Mouse (Mus musculus): ENCODE data around the gene Nfe2.

- no peak for TF ChIP-seq CTCF (IDR thresholded peaks at IDR 0.05; ENCODE audit: borderline replicate concordance, insufficient read depth, low read length)
- no peak for TF ChIP-seq POLR2A (IDR thresholded peaks at IDR 0.05; ENCODE audit: low read depth, low read length)
Observed at GRCm38 (mm10) chr15:103227572-103227971, 30.6 kb downstream of the Nfe2 start.

Measured in embryonic fibroblast, embryonic 13.5 days (primary cell).